Mouse (Mus musculus) myocyte (in vitro differentiated cells): ENCODE data around the gene Hist1h2bg. TPM values are rescaled to one million over a fixed set of nuclear protein-coding genes. Genes with fewer than 3 reads are reported as not detected.

Experiments used
- H3K27me3 ChIP-seq: one replicate; pipeline ENCODE4 v1.6.1; 2011; ENCODE audit not compliant: control insufficient read depth, insufficient read depth, insufficient read length
- H3K36me3 ChIP-seq: one replicate; pipeline ENCODE4 v1.6.1; 2011; ENCODE audit not compliant: control insufficient read depth, insufficient read depth
- H3K4me2 ChIP-seq: one replicate; pipeline ENCODE4 v1.6.1; 2011; ENCODE audit warnings: low read depth, control low read depth
- H3K4me3 ChIP-seq: one replicate; pipeline ENCODE4 v1.5.1; 2011; ENCODE audit warnings: mild to moderate bottlenecking, control low read depth, moderate library complexity
- H3K79me2 ChIP-seq: one replicate; pipeline ENCODE4 v1.6.1; 2011; ENCODE audit not compliant: control insufficient read depth, insufficient read depth
- H3ac ChIP-seq: one replicate; pipeline ENCODE4 v1.6.1; 2011; ENCODE audit not compliant: control insufficient read depth, insufficient read length
- CEBPB ChIP-seq: IDR thresholded peaks from 2 replicates; pipeline ENCODE4 v1.6.1; 2011; ENCODE audit warnings: mild to moderate bottlenecking, moderate library complexity; ENCODE audit not compliant: poor library complexity, insufficient read depth, severe bottlenecking
- E2F4 ChIP-seq: IDR thresholded peaks from one replicate; pipeline ENCODE4 v1.6.1; 2011; ENCODE audit warnings: mild to moderate bottlenecking, control low read depth, moderate library complexity; ENCODE audit not compliant: insufficient read depth
- MAX ChIP-seq: IDR thresholded peaks from one replicate; pipeline ENCODE4 v1.6.1; 2011; ENCODE audit warnings: low read depth, mild to moderate bottlenecking, control low read depth
- MYOD1 ChIP-seq, 3 experiments: IDR thresholded peaks; one replicate each; pipeline ENCODE4 v1.6.1; 2011; ENCODE audit warnings: control low read depth in 2 of 3, low read depth in 2 of 3, mild to moderate bottlenecking in 2 of 3, moderate library complexity in 1 of 3; ENCODE audit not compliant: insufficient read length in 2 of 3, control insufficient read depth in 1 of 3
- MYOG ChIP-seq, 3 experiments: IDR thresholded peaks; one replicate each; pipeline ENCODE4 v1.6.1; 2011; ENCODE audit warnings: control low read depth in 2 of 3, low read depth in 2 of 3, mild to moderate bottlenecking in 2 of 3; ENCODE audit not compliant: insufficient read length in 2 of 3, control insufficient read depth in 1 of 3, insufficient read depth in 1 of 3
- POLR2A ChIP-seq: IDR thresholded peaks from one replicate; pipeline ENCODE4 v1.6.1; 2011; ENCODE audit warnings: low read depth, mild to moderate bottlenecking, control low read depth, moderate library complexity; ENCODE audit not compliant: insufficient read length
- POLR2AphosphoS2 ChIP-seq: IDR thresholded peaks from one replicate; pipeline ENCODE4 v1.6.1; 2011; ENCODE audit warnings: low read depth, control low read depth; ENCODE audit not compliant: insufficient read length
- REST ChIP-seq: IDR thresholded peaks from one replicate; pipeline ENCODE4 v1.6.1; 2011; ENCODE audit warnings: mild to moderate bottlenecking, control low read depth, moderate library complexity; ENCODE audit not compliant: insufficient read depth, insufficient read length
- SRF ChIP-seq: IDR thresholded peaks from one replicate; pipeline ENCODE4 v1.6.1; 2011; ENCODE audit warnings: low read depth; ENCODE audit not compliant: control insufficient read depth, insufficient read length
- TCF12 ChIP-seq: IDR thresholded peaks from one replicate; pipeline ENCODE4 v1.6.1; 2011; ENCODE audit warnings: mild to moderate bottlenecking, control low read depth; ENCODE audit not compliant: poor library complexity, insufficient read depth, severe bottlenecking
- TCF3 ChIP-seq: IDR thresholded peaks from one replicate; pipeline ENCODE4 v1.6.1; 2011; ENCODE audit warnings: low read depth, control low read depth; ENCODE audit not compliant: insufficient read length
- USF1 ChIP-seq: IDR thresholded peaks from one replicate; pipeline ENCODE4 v1.6.1; 2011; ENCODE audit warnings: low read depth, mild to moderate bottlenecking, control low read depth, moderate library complexity
- polyA plus RNA-seq: library from polyadenylated mRNA; unstranded; fragments of >200 nt; fragmentation: generic; extraction: Trizol; gene quantifications from one replicate; pipeline ENCODE4 v1.2.1, GENCODE M21; 2012; ENCODE audit warnings: missing spikeins

Gene Hist1h2bg
- polyA plus RNA-seq, 1 experiment: 7.8 TPM

GRCm38 (mm10) chr13:23593051-23593770, 22.0 kb downstream of the Hist1h2bg start:
- Histone ChIP-seq H3K36me3 (no peaks in the 10 kb centered on the region), H3K4me2 (no peak overlapping the region), H3K27me3 (no peaks in the 10 kb centered on the region), H3K79me2 (no peaks in the 10 kb centered on the region), H3K4me3 (no peak overlapping the region), H3ac (no peak overlapping the region)
- TF ChIP-seq POLR2A (no peak), MYOD1 (IDR thresholded peaks at IDR 0.05; ENCODE audit: control insufficient read depth in 1 of 3, insufficient read length in 2 of 3, low read depth in 2 of 3) (no peak), POLR2AphosphoS2 (no peak), CEBPB (no peak), E2F4 (no peak), USF1 (no peak), MAX (no peak), TCF3 (no peak), TCF12 (no peak), MYOG (IDR thresholded peaks at IDR 0.05; ENCODE audit: control insufficient read depth in 1 of 3, insufficient read depth in 1 of 3, insufficient read length in 2 of 3, low read depth in 2 of 3) (no peak), SRF (no peak), REST (no peak)

DNA sequence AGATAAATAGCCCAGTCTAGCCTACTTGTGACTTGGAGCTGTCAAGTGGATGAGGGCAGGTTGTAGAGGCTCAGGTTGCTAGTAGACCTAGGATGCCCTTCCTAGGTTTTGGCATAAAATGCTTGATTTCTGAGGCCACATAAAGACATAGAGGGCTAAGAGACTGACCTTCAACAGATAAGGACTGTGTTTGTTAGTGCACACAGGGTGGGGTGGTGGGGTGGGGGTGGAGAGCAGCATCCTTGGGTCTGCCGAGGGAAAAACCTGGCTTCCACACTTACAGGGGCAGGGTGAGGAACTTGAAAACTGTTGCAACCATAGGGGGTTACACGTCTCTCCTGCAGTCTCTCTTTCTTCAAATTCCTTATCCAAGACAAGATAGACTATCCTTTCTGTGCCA, 24.0 kb downstream of the Hist1h2bg start:
- Histone ChIP-seq H3ac (no peak overlapping the region), H3K4me3 (no peak overlapping the region), H3K27me3 (no peaks in the 10 kb centered on the region), H3K4me2 (no peak overlapping the region), H3K36me3 (no peaks in the 10 kb centered on the region), H3K79me2 (no peaks in the 10 kb centered on the region)
- TF ChIP-seq MAX (no peak), TCF3 (no peak), E2F4 (no peak), SRF (no peak)

DNA sequence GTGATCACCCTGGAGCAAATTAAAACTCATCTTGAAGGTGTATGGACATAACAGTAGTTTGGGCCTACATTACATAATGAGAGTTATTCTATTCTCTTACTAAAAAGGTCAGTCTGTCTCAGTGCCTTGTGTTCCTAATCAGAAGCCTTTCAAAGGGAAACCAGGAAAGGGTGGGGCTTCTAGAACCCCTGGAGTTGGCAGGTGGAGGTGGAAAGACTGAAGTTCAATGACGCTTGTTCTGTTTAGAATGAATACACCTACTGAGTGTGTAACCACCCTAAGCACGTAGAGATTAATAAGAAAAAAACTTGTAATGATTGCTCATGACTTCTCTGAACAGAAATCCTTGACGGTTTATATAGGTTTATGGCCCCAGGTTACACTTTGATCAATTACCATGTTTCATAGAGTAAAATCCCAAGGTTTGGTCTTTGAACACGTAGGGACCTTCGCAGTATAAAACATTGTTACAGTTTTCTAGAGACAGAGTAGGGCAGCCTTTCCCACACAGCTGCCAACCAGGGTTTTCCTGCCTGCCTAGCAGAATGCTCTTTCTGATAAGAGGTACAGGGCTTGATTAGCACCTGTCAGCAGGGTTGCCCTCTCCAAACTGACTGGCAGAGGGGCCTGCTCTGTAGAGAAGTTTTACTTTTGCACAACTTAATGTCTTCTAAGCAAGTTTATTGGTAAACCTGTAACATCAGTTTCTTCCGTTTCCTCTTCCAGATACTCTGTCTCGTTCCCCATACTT, 24.6 kb downstream of the Hist1h2bg start:
- Histone ChIP-seq H3K36me3 (no peaks in the 10 kb centered on the region), H3K79me2 (no peaks in the 10 kb centered on the region), H3K4me3 (no peak overlapping the region), H3K27me3 (no peaks in the 10 kb centered on the region), H3ac (no peak overlapping the region), H3K4me2 (no peak overlapping the region)
- no peak for TF ChIP-seq POLR2A
- no peak for TF ChIP-seq TCF12
- TF ChIP-seq CEBPB: no peak
- TF ChIP-seq E2F4: no peak
- TF ChIP-seq POLR2AphosphoS2: no peak
- TF ChIP-seq MYOD1 (IDR thresholded peaks at IDR 0.05; ENCODE audit: control insufficient read depth in 1 of 3, insufficient read length in 2 of 3, low read depth in 2 of 3): no peak
- no peak for TF ChIP-seq SRF
- no peak for TF ChIP-seq REST
- TF ChIP-seq USF1: no peak
- TF ChIP-seq TCF3: no peak
- TF ChIP-seq MYOG (IDR thresholded peaks at IDR 0.05; ENCODE audit: control insufficient read depth in 1 of 3, insufficient read depth in 1 of 3, insufficient read length in 2 of 3, low read depth in 2 of 3): no peak
- TF ChIP-seq MAX: no peak

- no peak for TF ChIP-seq TCF3
- TF ChIP-seq MYOG (IDR thresholded peaks at IDR 0.05; ENCODE audit: control insufficient read depth in 1 of 3, insufficient read depth in 1 of 3, insufficient read length in 2 of 3, low read depth in 2 of 3): no peak
- Histone ChIP-seq H3K4me3 (no peak overlapping the region), H3ac (no peak overlapping the region), H3K79me2 (no peaks in the 10 kb centered on the region), H3K4me2 (no peak overlapping the region), H3K27me3 (no peaks in the 10 kb centered on the region), H3K36me3 (no peaks in the 10 kb centered on the region)
Measured at GRCm38 (mm10) chr13:23597957-23598356, 26.8 kb downstream of the Hist1h2bg start.

- H3K4me2 ChIP-seq: no peak overlapping the region
- TF ChIP-seq USF1 (no peak), TCF12 (no peak), TCF3 (no peak), MYOD1 (IDR thresholded peaks at IDR 0.05; ENCODE audit: control insufficient read depth in 1 of 3, insufficient read length in 2 of 3, low read depth in 2 of 3) (no peak), POLR2A (no peak), REST (no peak), CEBPB (no peak), SRF (no peak), MAX (no peak), E2F4 (no peak), MYOG (IDR thresholded peaks at IDR 0.05; ENCODE audit: control insufficient read depth in 1 of 3, insufficient read depth in 1 of 3, insufficient read length in 2 of 3, low read depth in 2 of 3) (no peak), POLR2AphosphoS2 (no peak)
- no peak overlapping the region for H3K4me3 ChIP-seq
- no peaks in the 10 kb centered on the region for H3K36me3 ChIP-seq
- H3ac ChIP-seq: no peak overlapping the region
- H3K27me3 ChIP-seq: no peaks in the 10 kb centered on the region
- no peaks in the 10 kb centered on the region for H3K79me2 ChIP-seq
Measured at GRCm38 (mm10) chr13:23603182-23603699, 32.0 kb downstream of the Hist1h2bg start.
